ENCODE assay signal across 9 mouse cellular contexts in the genomic region with DNA sequence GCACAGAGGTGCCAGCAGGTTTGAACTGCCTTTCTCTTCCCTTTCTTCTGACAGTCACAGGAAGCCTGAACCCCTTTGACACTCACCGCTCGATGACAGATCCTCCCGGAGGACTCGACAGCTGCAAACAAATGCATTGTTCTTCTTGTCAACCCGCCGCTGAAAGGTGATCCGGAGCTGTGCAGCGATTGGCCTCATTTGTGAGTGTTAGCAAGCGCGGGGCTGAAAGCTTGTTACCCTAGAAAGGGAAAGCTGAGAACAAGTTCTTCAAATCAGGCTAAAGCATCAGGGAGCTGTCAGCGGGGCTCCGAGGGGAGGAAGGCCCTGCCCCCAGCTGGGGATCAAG.
DNase-seq lines count a peak whose midpoint lies in the region.
"Had no signal": no experiment of that assay in that cellular context is flagged by ENCODE, and none has a peak within 500 bp of the region (broad histone marks: within the 10 kb centered on the region; RNA-seq: fewer than 3 reads in every experiment).

No protein-coding gene starts in this region.

- H3K36me3 ChIP-seq in midbrain, embryonic 10.5 days, result no peaks in the 10 kb centered on the region

- H3K4me1 ChIP-seq in midbrain, embryonic 10.5 days, result peaks cover 26% of the 10 kb centered on the region

- H3K4me3 ChIP-seq in midbrain, embryonic 10.5 days, result peak overlapping the region; percentile 14; the same call in 1 of the 2 replicates

- peak; percentile 44 for DNase-seq in ZHBTc4 (ENCODE audit: low read depth, low spot score)
- peak; percentile 72 for DNase-seq in embryo, embryonic 9.5 days (ENCODE audit: extremely low spot score)
- DNase-seq in heart, postnatal 4 days, result peak; percentile 31
- peak; percentile 70 for DNase-seq in midbrain, embryonic 10.5 days (ENCODE audit: low spot score)
- DNase-seq in left cerebral cortex, postnatal 25 days (ENCODE audit: low spot score in 2 of 2), result no peak
- no peak for DNase-seq in frontal cortex, adult 2 months (ENCODE audit: extremely low spot score in 1 of 2, low spot score in 1 of 2)
- no peak for DNase-seq in frontal cortex, postnatal 25 days (ENCODE audit: low spot score in 2 of 2)
- no peak for DNase-seq in c-Kit-positive CD71-positive TER-119-positive erythroid progenitor cells, embryonic 14.5 days (ENCODE audit: low spot score)
- DNase-seq: lung, adult 2 months had no signal

- peak overlapping the region; percentile 70; the same call in 1 of the 2 replicates for H3K27ac ChIP-seq in midbrain, embryonic 10.5 days (replicated peaks)

- no peaks in the 10 kb centered on the region for H3K9me3 ChIP-seq in midbrain, embryonic 10.5 days (replicated peaks)

- peaks cover 22% of the 10 kb centered on the region; the same call in 1 of the 2 replicates for H3K27me3 ChIP-seq in midbrain, embryonic 10.5 days (ENCODE audit: low read depth, poor library complexity, severe bottlenecking)

- WGBS in midbrain, embryonic 10.5 days, result under 1% methylated on average over 12 of the region's 12 CpGs

- intact Hi-C loops in left cerebral cortex, postnatal 25 days (cut with DNase I), result no loop called here

Comparison
In these comparisons a context has a peak if more than half of its experiments do, and no peak if none do; other contexts are left out.
1. DNase-seq: peak in ZHBTc4 (single experiment), embryo, embryonic 9.5 days (single experiment), heart, postnatal 4 days (single experiment) and midbrain, embryonic 10.5 days (single experiment); none in left cerebral cortex, postnatal 25 days (0 of 2), frontal cortex, adult 2 months (0 of 2), frontal cortex, postnatal 25 days (0 of 2) and c-Kit-positive CD71-positive TER-119-positive erythroid progenitor cells, embryonic 14.5 days (single experiment).